8 mouse cellular contexts compared by ENCODE assay signal in the genomic region with DNA sequence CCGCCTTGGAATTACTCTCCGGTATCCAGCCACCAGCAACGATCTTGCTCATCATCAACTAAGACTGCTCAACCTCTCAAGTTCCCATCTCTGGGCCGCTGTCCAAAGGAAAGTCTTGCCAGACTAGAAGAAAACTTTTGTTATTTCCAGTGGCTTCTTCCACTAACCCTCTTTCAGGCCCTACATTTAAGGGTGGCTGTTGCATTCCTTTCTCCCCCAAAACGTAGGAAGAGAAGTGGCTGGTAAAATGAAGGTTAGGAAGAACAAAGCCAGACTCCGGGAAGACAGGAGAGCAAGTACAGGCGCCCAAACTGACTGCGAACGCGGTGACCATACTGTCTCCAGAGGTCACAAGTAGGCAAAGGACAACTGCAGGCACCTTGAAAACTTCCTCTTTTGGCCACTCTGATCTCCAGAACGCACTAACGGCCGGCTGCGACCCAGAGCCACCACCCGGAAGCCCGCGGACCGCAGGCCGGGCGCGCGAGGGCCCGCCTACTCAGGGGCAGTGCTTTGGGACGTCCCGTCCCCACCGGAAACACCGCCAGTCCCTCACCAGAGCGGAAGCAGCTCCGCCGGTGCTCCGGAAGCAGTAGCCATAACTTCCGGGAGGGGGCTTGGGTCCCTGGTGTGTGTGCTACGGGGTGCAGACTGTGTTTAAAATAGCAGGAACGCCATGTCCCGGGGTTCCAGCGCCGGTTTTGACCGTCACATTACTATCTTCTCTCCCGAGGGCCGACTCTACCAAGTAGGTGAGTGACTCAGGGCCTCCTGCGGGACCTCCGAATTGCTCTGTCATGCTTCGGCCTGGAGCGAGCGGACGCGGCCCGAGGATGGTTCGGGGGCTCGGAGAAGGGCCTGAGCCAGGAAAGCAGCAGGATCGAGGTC. TPM values are rescaled to one million over a fixed set of nuclear protein-coding genes. Genes with fewer than 3 reads are reported as not detected.
A peak's percentile ranks its signal among the peaks of the same experiment; 100 is the strongest.
DNase-seq lines count a peak whose midpoint lies in the region; ATAC-seq and TF ChIP-seq lines count a peak whose summit lies in the region.

No protein-coding gene starts in this region.

- in situ Hi-C loops in CH12.LX (cut with MboI; ENCODE audit: low pct_ligation_motif_present, low pct_unique_long_range_greater_than_20kb, low sequenced_read_pairs): no loop called here

- dilution Hi-C loops in CH12.LX (cut with MboI; ENCODE audit: extremely low pct_ligation_motif_present, extremely low pct_unique_long_range_greater_than_20kb, low sequenced_read_pairs): no loop called here

- peak; percentile 91 for TF ChIP-seq POLR2A in CH12.LX (IDR thresholded peaks at IDR 0.05; ENCODE audit: low read depth, low read length)
- peak; percentile 93 for TF ChIP-seq POLR2A in testis, adult 2 months (IDR thresholded peaks at IDR 0.05; ENCODE audit: control insufficient read depth, low read depth, low read length)

- H3K79me2 ChIP-seq in CH12.LX (replicated peaks; ENCODE audit: control insufficient read depth, extremely low read depth, insufficient read depth, poor library complexity, severe bottlenecking): peaks cover 41% of the 10 kb centered on the region

- H3K36me3 ChIP-seq in CH12.LX (replicated peaks in 1 of 2; ENCODE audit: control insufficient read depth in 1 of 2, insufficient read depth in 1 of 2, low read length in 1 of 2): peaks cover 3 to 19% of the 10 kb centered on the region in 2 experiments
- H3K36me3 ChIP-seq in forebrain, embryonic 12.5 days (replicated peaks): 0 out of 2 replicates have a peak, but pooled peaks cover 2% of the 10 kb centered on the region
- no peaks in the 10 kb centered on the region for H3K36me3 ChIP-seq in heart, postnatal 0 days (replicated peaks; ENCODE audit: control insufficient read depth, insufficient read depth, low read length)
- H3K36me3 ChIP-seq in liver, embryonic 16.5 days (ENCODE audit: control insufficient read depth, insufficient read depth): peaks cover 3% of the 10 kb centered on the region
- H3K36me3 ChIP-seq in neural tube, embryonic 13.5 days: peaks cover 7% of the 10 kb centered on the region; the same call in 1 of the 2 replicates
- H3K36me3 ChIP-seq in testis, adult 2 months (ENCODE audit: control insufficient read depth, insufficient read depth, low read length): no peaks in the 10 kb centered on the region

- H3K9me3 ChIP-seq in CH12.LX (replicated peaks; ENCODE audit: low read length): no peaks in the 10 kb centered on the region
- no peaks in the 10 kb centered on the region for H3K9me3 ChIP-seq in forebrain, embryonic 12.5 days
- H3K9me3 ChIP-seq in heart, postnatal 0 days (replicated peaks; ENCODE audit: control insufficient read depth, low read length): no peaks in the 10 kb centered on the region
- no peaks in the 10 kb centered on the region for H3K9me3 ChIP-seq in liver, embryonic 16.5 days (replicated peaks; ENCODE audit: control insufficient read depth, low read length)
- H3K9me3 ChIP-seq in neural tube, embryonic 13.5 days: no peaks in the 10 kb centered on the region

- H3K4me3 ChIP-seq in CH12.LX (replicated peaks in 1 of 3; ENCODE audit: low read depth in 2 of 3, low read length in 2 of 3, poor library complexity in 1 of 3): peak overlapping the region; percentile 76 to 98 (median 91)
- peak overlapping the region; percentile 94 for H3K4me3 ChIP-seq in forebrain, embryonic 12.5 days (replicated peaks)
- H3K4me3 ChIP-seq in heart, postnatal 0 days (ENCODE audit: low read depth, low read length): peak overlapping the region; percentile 96
- H3K4me3 ChIP-seq in liver, embryonic 16.5 days (ENCODE audit: low read depth, low read length): peak overlapping the region; percentile 95
- H3K4me3 ChIP-seq in neural tube, embryonic 13.5 days: peak overlapping the region; percentile 96
- peak overlapping the region; percentile 97 for H3K4me3 ChIP-seq in testis, adult 2 months (ENCODE audit: control insufficient read depth, low read depth, low read length)

- DNase-seq in CH12.LX (ENCODE audit: extremely low read depth): peak; percentile 95
- DNase-seq in c-Kit-positive CD71-positive TER-119-negative erythroid progenitor cells, embryonic 14.5 days (ENCODE audit: low read depth): peak; percentile 87
- peak; percentile 97 for DNase-seq in heart, postnatal 0 days (ENCODE audit: low spot score)
- DNase-seq in kidney, postnatal 4 days: peak; percentile 92 to 95

- TF ChIP-seq CTCF in CH12.LX (conservative IDR thresholded peaks at IDR 0.05 in 1 of 2, IDR thresholded peaks at IDR 0.05 in 1 of 2; ENCODE audit: low read depth in 2 of 2, low read length in 2 of 2): peak in 1 of 2 experiments; percentile 28; a peak in 2 of 4 replicates
- no peak for TF ChIP-seq CTCF in heart, postnatal 0 days (IDR thresholded peaks at IDR 0.05; ENCODE audit: low read depth)
- TF ChIP-seq CTCF in testis, adult 2 months (IDR thresholded peaks at IDR 0.05; ENCODE audit: control insufficient read depth, insufficient read depth, insufficient replicate concordance, low read depth, low read length): no peak

- peak overlapping the region; percentile 81 for H3K27ac ChIP-seq in CH12.LX (ENCODE audit: insufficient read depth, low read depth)
- peak overlapping the region; percentile 87 for H3K27ac ChIP-seq in forebrain, embryonic 12.5 days
- H3K27ac ChIP-seq in heart, postnatal 0 days (ENCODE audit: low read depth): peak overlapping the region; percentile 93
- peak overlapping the region; percentile 71 for H3K27ac ChIP-seq in liver, embryonic 16.5 days (ENCODE audit: low read length)
- H3K27ac ChIP-seq in neural tube, embryonic 13.5 days (replicated peaks): peak overlapping the region; percentile 92
- peak overlapping the region; percentile 98 for H3K27ac ChIP-seq in testis, adult 2 months (ENCODE audit: control insufficient read depth, insufficient read depth, low read depth, low read length)

- WGBS in forebrain, embryonic 12.5 days: under 1% methylated on average over 51 of the region's 51 CpGs
- under 1% methylated on average over 51 of the region's 51 CpGs for WGBS in heart, postnatal 0 days
- WGBS in liver, embryonic 16.5 days (ENCODE audit: insufficient replicate concordance): 2% methylated on average over 51 of the region's 51 CpGs
- 1% methylated on average over 51 of the region's 51 CpGs for WGBS in neural tube, embryonic 13.5 days

- peak; percentile 68 for TF ChIP-seq EP300 in CH12.LX (IDR thresholded peaks at IDR 0.05; ENCODE audit: low read length)
- TF ChIP-seq EP300 in heart, postnatal 0 days (IDR thresholded peaks at IDR 0.05; ENCODE audit: low read depth): peak; percentile 82; the same call in 1 of the 2 replicates

- peak; percentile 99 for ATAC-seq in forebrain, embryonic 12.5 days (ENCODE audit: low FRiP score)
- ATAC-seq in heart, postnatal 0 days (ENCODE audit: insufficient read depth, low read depth): peak; percentile 99
- peak; percentile 99 for ATAC-seq in liver, embryonic 16.5 days (ENCODE audit: low read depth)
- peak; percentile 99 for ATAC-seq in neural tube, embryonic 13.5 days (ENCODE audit: low read depth)

- peak overlapping the region; percentile 70 for H3K4me2 ChIP-seq in CH12.LX (ENCODE audit: insufficient read depth, low read depth, poor library complexity, severe bottlenecking)
- peak overlapping the region; percentile 95 for H3K4me2 ChIP-seq in forebrain, embryonic 12.5 days
- peak overlapping the region; percentile 80 for H3K4me2 ChIP-seq in heart, postnatal 0 days (ENCODE audit: low read depth, low read length)
- peak overlapping the region; percentile 74 for H3K4me2 ChIP-seq in liver, embryonic 16.5 days (ENCODE audit: low read depth, low read length)
- peak overlapping the region; percentile 94 for H3K4me2 ChIP-seq in neural tube, embryonic 13.5 days

- peak; percentile 21 for TF ChIP-seq RAD21 in CH12.LX (IDR thresholded peaks at IDR 0.05; ENCODE audit: low read depth, low read length)

- H3K4me1 ChIP-seq in CH12.LX (ENCODE audit: control insufficient read depth in 1 of 2, insufficient read depth in 2 of 2): peaks cover 13 to 44% of the 10 kb centered on the region in 2 experiments
- H3K4me1 ChIP-seq in forebrain, embryonic 12.5 days: peaks cover 15% of the 10 kb centered on the region
- H3K4me1 ChIP-seq in heart, postnatal 0 days (ENCODE audit: control insufficient read depth, insufficient read depth): peaks cover 14% of the 10 kb centered on the region
- peaks cover 17% of the 10 kb centered on the region for H3K4me1 ChIP-seq in liver, embryonic 16.5 days (ENCODE audit: control insufficient read depth, low read depth, low read length)
- H3K4me1 ChIP-seq in neural tube, embryonic 13.5 days (replicated peaks): peaks cover 26% of the 10 kb centered on the region
- H3K4me1 ChIP-seq in testis, adult 2 months (ENCODE audit: control insufficient read depth, insufficient read depth, low read length): peaks cover 7% of the 10 kb centered on the region

- no peaks in the 10 kb centered on the region for H3K27me3 ChIP-seq in CH12.LX (replicated peaks)
- H3K27me3 ChIP-seq in forebrain, embryonic 12.5 days: no peaks in the 10 kb centered on the region
- no peaks in the 10 kb centered on the region for H3K27me3 ChIP-seq in heart, postnatal 0 days (ENCODE audit: control insufficient read depth, insufficient read depth, low read length)
- H3K27me3 ChIP-seq in liver, embryonic 16.5 days (ENCODE audit: control insufficient read depth, insufficient read depth, low read depth, low read length): no peaks in the 10 kb centered on the region; the same call in 1 of the 2 replicates
- no peaks in the 10 kb centered on the region for H3K27me3 ChIP-seq in neural tube, embryonic 13.5 days
- H3K27me3 ChIP-seq in testis, adult 2 months (ENCODE audit: control insufficient read depth, insufficient read depth, low read length): no peaks in the 10 kb centered on the region

- H3K9ac ChIP-seq in CH12.LX (ENCODE audit: insufficient read depth, low read depth): peak overlapping the region; percentile 94
- peak overlapping the region; percentile 93 for H3K9ac ChIP-seq in forebrain, embryonic 12.5 days
- H3K9ac ChIP-seq in heart, postnatal 0 days (replicated peaks; ENCODE audit: low read depth, low read length): peak overlapping the region; percentile 94
- peak overlapping the region; percentile 89 for H3K9ac ChIP-seq in liver, embryonic 16.5 days (ENCODE audit: low read depth, low read length)
- H3K9ac ChIP-seq in neural tube, embryonic 13.5 days: peak overlapping the region; percentile 96

TF ChIP-seq in CH12.LX, 34 proteins besides CTCF, POLR2A, EP300 and RAD21 (continues in another document):
- TF ChIP-seq USF2 (conservative IDR thresholded peaks at IDR 0.05; ENCODE audit: low read depth, low read length) (no peak), NRF1 (IDR thresholded peaks at IDR 0.05; ENCODE audit: low read depth, low read length) (peak; percentile 41)

RNA-seq across cellular contexts. Expression of a gene that starts 14.5 kb away (rescaled TPM):
- total RNA-seq in CH12.LX (2012; rRNA removed) (271 and 319 TPM in 2 replicates), CH12.LX (2014; rRNA removed) (585 and 610 TPM in 2 replicates)
- polyA plus RNA-seq in CH12.LX (2012; ENCODE audit: insufficient read length, low read depth): 307 and 352 TPM in 2 replicates
- polyA plus RNA-seq in forebrain, embryonic 12.5 days (2016; fragmentation: Nextera tagmentation; extraction: Ambion mirVana): 425 and 437 TPM in 2 replicates
- total RNA-seq in heart, postnatal 0 days (2014; rRNA removed; ENCODE audit: low replicate concordance): 75.8 and 110 TPM in 2 replicates
- polyA plus RNA-seq in heart, postnatal 0 days (2015; fragmentation: Nextera tagmentation; extraction: Ambion mirVana): 383 TPM in 2 replicates
- polyA plus RNA-seq in liver, embryonic 16.5 days (2015; fragmentation: Nextera tagmentation; extraction: Ambion mirVana): 163 and 178 TPM in 2 replicates
- 446 and 454 TPM in 2 replicates for polyA plus RNA-seq in neural tube, embryonic 13.5 days (2015; fragmentation: Nextera tagmentation; extraction: Ambion mirVana)
- 448 and 538 TPM in 2 replicates for polyA plus RNA-seq in testis, adult 2 months (2012; rRNA removed)

Comparison
In these comparisons a context has a peak if more than half of its experiments do, and no peak if none do; other contexts are left out.
1. Peak in every context shown above with its lines: DNase-seq, ATAC-seq, H3K4me3 ChIP-seq and H3K27ac ChIP-seq.